Mouse (Mus musculus) erythroid progenitor cell, adult 5-6 weeks (primary cell): Measurements from ENCODE around the gene Abcb7. TPM values are rescaled to one million over a fixed set of nuclear protein-coding genes. Genes with fewer than 3 reads are reported as not detected.

ENCODE experiments used
- total RNA-seq, 2 experiments: library from RNA; stranded (forward) in 1 of 2; stranded (reverse) in 1 of 2; fragments of 150-400 nt in 1 of 2; fragments of 186-747, 209-891 nt in 1 of 2; gene quantifications; 2 replicates each; pipeline versions ENCODE4 v1.2.3 to v1.2.4; 2015 to 2017; ENCODE audit warnings: low replicate concordance in 2 of 2

Gene Abcb7
- total RNA-seq, 2 experiments from 2014 or later: 44.9 to 58.7 TPM

Other genes with a start within 250 kb of the Abcb7 start
- gene Nexmif, start 212.7 kb downstream of the Abcb7 start, total RNA-seq (2015; ENCODE audit: low replicate concordance): not detected in 2 replicates
- gene Nexmif, start 212.7 kb downstream of the Abcb7 start, total RNA-seq (2017; ENCODE audit: low replicate concordance): not detected in 2 replicates
- 3.2 and 3.4 TPM in 2 replicates for gene Uprt, start 69.0 kb upstream of the Abcb7 start, total RNA-seq (2015; ENCODE audit: low replicate concordance)
- 1.9 and 3.4 TPM in 2 replicates for gene Uprt, start 69.0 kb upstream of the Abcb7 start, total RNA-seq (2017; ENCODE audit: low replicate concordance)